Mouse (Mus musculus) liver, adult 2 months (tissue): ENCODE results near the gene Dhrs7c. TPM values are rescaled to one million over a fixed set of nuclear protein-coding genes. Genes with fewer than 3 reads are reported as not detected.

Experiments used
- DNase-seq: peaks from one replicate; pipeline ENCODE4 v3.0.0-alpha.2; 2011; ENCODE audit warnings: low read depth, low spot score; ENCODE audit errors: extremely low read depth
- H3K27ac ChIP-seq: fragments of 200-500 bp; replicated peaks from 2 replicates; pipeline ENCODE4 v1.5.1; 2012; ENCODE audit warnings: low read depth, mild to moderate bottlenecking, control low read depth, inconsistent platforms, low read length; ENCODE audit not compliant: insufficient read depth
- H3K27me3 ChIP-seq: fragments of 200-500 bp; 2 replicates; pipeline ENCODE4 v1.6.1; 2012; ENCODE audit warnings: mild to moderate bottlenecking, moderate library complexity, low read length, inconsistent platforms; ENCODE audit not compliant: control insufficient read depth, insufficient read depth
- H3K36me3 ChIP-seq: fragments of 200-500 bp; 2 replicates; pipeline ENCODE4 v1.6.1; 2012; ENCODE audit warnings: low read length, inconsistent platforms; ENCODE audit not compliant: control insufficient read depth, insufficient read depth
- H3K4me1 ChIP-seq: fragments of 200-500 bp; 2 replicates; pipeline ENCODE4 v1.6.1; 2011; ENCODE audit warnings: low read length; ENCODE audit not compliant: control insufficient read depth, insufficient read depth
- H3K4me3 ChIP-seq: fragments of 200-500 bp; 2 replicates; pipeline ENCODE4 v1.5.1; 2011; ENCODE audit warnings: low read depth, mild to moderate bottlenecking, control low read depth, low read length, moderate library complexity; ENCODE audit not compliant: insufficient read depth
- H3K79me2 ChIP-seq: fragments of 200-500 bp; 2 replicates; pipeline ENCODE4 v1.6.1; 2012; ENCODE audit warnings: inconsistent platforms, mild to moderate bottlenecking, low read length, moderate library complexity; ENCODE audit not compliant: control insufficient read depth, insufficient read depth
- H3K9ac ChIP-seq: fragments of 200-500 bp; 2 replicates; pipeline ENCODE4 v1.6.1; 2012; ENCODE audit warnings: low read depth, mild to moderate bottlenecking, control low read depth, inconsistent platforms, low read length
- CTCF ChIP-seq: fragments of 200-500 bp; IDR thresholded peaks from 2 replicates; pipeline ENCODE4 v1.5.1; 2011; ENCODE audit warnings: low read depth, low read length, control low read depth
- POLR2A ChIP-seq: fragments of 200-500 bp; IDR thresholded peaks from 2 replicates; pipeline ENCODE4 v1.6.1; 2011; ENCODE audit warnings: low read length, control low read depth; ENCODE audit not compliant: insufficient read depth; ENCODE audit errors: extremely low read depth
- WGBS: fragments of 180-500 bp; shearing (Covaris S2); methylation state at CpG from one replicate; pipeline ENCODE4 v1.1.7; 2018; 5-methylcytosine and 5-hydroxymethylcytosine counted together
- polyA plus RNA-seq: library from polyadenylated mRNA; depleted of rRNA; stranded (reverse); fragments of >200 nt; gene quantifications from 2 replicates; pipeline ENCODE4 v1.2.3, GENCODE M21; 2012
- total RNA-seq: library from RNA; depleted of rRNA; stranded (reverse); fragments of >200 nt; gene quantifications from 2 replicates; pipeline ENCODE4 v1.2.3, GENCODE M21; 2014

The Dhrs7c gene
- total and polyA plus RNA-seq, 2 experiments, result not detected

- 68% methylated on average over 6 of the region's 6 CpGs for WGBS
- H3K27me3 ChIP-seq, result no peaks in the 10 kb centered on the region; the same call in 1 of the 2 replicates
- TF ChIP-seq CTCF (no peak), POLR2A (no peak)
Measured at GRCm38 (mm10) chr11:67829530-67829929, 31.5 kb downstream of the Dhrs7c start.

GRCm38 (mm10) chr11:67831820-67832219 lies 33.8 kb downstream of the Dhrs7c start:
- H3K27me3 ChIP-seq, result no peaks in the 10 kb centered on the region
- H3K4me1 ChIP-seq, result no peaks in the 10 kb centered on the region
- no peaks in the 10 kb centered on the region for H3K36me3 ChIP-seq
- H3K9ac ChIP-seq, result no peak overlapping the region
- no peak overlapping the region for H3K4me3 ChIP-seq
- WGBS, result 65% methylated on average over 5 of the region's 5 CpGs
- no peak for DNase-seq
- H3K79me2 ChIP-seq, result no peaks in the 10 kb centered on the region
- TF ChIP-seq POLR2A (no peak), CTCF (no peak)
- no peak overlapping the region for H3K27ac ChIP-seq

More at GRCm38 (mm10) chr11:67829530-67829929, 31.5 kb downstream of the Dhrs7c start:
- DNase-seq, result no peak
- Histone ChIP-seq H3K36me3 (no peaks in the 10 kb centered on the region), H3K9ac (no peak overlapping the region), H3K79me2 (no peaks in the 10 kb centered on the region), H3K4me1 (no peaks in the 10 kb centered on the region), H3K4me3 (no peak overlapping the region), H3K27ac (no peak overlapping the region)

- Histone ChIP-seq H3K27me3 (no peaks in the 10 kb centered on the region), H3K27ac (no peak overlapping the region), H3K79me2 (no peaks in the 10 kb centered on the region), H3K9ac (no peak overlapping the region), H3K4me1 (no peaks in the 10 kb centered on the region), H3K36me3 (no peaks in the 10 kb centered on the region), H3K4me3 (no peak overlapping the region)
- TF ChIP-seq CTCF (no peak), POLR2A (no peak)
- DNase-seq, result no peak
- WGBS, result 93% methylated on average over 10 of the region's 10 CpGs
Measured at GRCm38 (mm10) chr11:67835408-67836078, 37.6 kb downstream of the Dhrs7c start.

DNA sequence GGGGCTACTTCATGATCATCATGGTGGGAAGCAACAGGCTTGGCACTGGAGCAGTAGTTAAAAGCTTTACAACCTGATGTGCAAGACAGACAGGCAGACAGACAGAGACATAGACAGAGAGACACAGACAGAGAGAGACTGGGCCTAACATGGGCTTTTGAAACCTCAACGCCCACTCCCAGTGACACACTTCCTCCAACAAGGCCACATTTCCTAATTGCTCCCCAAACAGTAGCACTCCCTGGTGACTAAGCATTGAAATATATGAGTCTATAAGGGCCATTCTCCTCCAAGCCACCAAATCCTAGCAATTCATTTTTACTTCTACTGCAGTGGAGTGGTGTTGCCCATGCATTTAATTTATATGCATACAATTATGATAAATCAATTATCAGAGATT lies 41.8 kb downstream of the Dhrs7c start:
- no peaks in the 10 kb centered on the region for H3K27me3 ChIP-seq
- H3K27ac ChIP-seq, result no peak overlapping the region
- no peak for TF ChIP-seq CTCF
- no peak overlapping the region for H3K9ac ChIP-seq
- 84% methylated on average over 1 of the region's 1 CpGs for WGBS
- no peaks in the 10 kb centered on the region for H3K4me1 ChIP-seq
- no peak overlapping the region for H3K4me3 ChIP-seq
- DNase-seq, result no peak
- no peaks in the 10 kb centered on the region for H3K79me2 ChIP-seq
- H3K36me3 ChIP-seq, result no peaks in the 10 kb centered on the region

GRCm38 (mm10) chr11:67845193-67845592 lies 47.2 kb downstream of the Dhrs7c start:
- no peak overlapping the region for H3K4me3 ChIP-seq

GRCm38 (mm10) chr11:67851770-67852169 lies 53.8 kb downstream of the Dhrs7c start:
- TF ChIP-seq CTCF, result no peak
- TF ChIP-seq POLR2A, result no peak
- Histone ChIP-seq H3K4me3 (no peak overlapping the region), H3K4me1 (no peaks in the 10 kb centered on the region), H3K9ac (no peak overlapping the region), H3K27ac (no peak overlapping the region), H3K79me2 (no peaks in the 10 kb centered on the region), H3K27me3 (no peaks in the 10 kb centered on the region), H3K36me3 (no peaks in the 10 kb centered on the region)
- no peak for DNase-seq
- WGBS, result 59% methylated on average over 5 of the region's 5 CpGs

More at GRCm38 (mm10) chr11:67845193-67845592, 47.2 kb downstream of the Dhrs7c start:
- Histone ChIP-seq H3K9ac (no peak overlapping the region), H3K36me3 (no peaks in the 10 kb centered on the region), H3K27me3 (no peaks in the 10 kb centered on the region), H3K4me1 (no peaks in the 10 kb centered on the region), H3K79me2 (no peaks in the 10 kb centered on the region), H3K27ac (no peak overlapping the region)
- no peak for DNase-seq
- TF ChIP-seq CTCF (no peak), POLR2A (no peak)
- WGBS, result 77% methylated on average over 4 of the region's 4 CpGs
